Mouse (Mus musculus) E14TG2a.4 (cell line): ENCODE results near the gene Fam198b.

Experiments
- CTCF ChIP-seq: conservative IDR thresholded peaks from 2 replicates; pipeline ENCODE4 v1.5.1; 2014; ENCODE audit warnings: low read length
- NANOG ChIP-seq: IDR thresholded peaks from 2 replicates; pipeline ENCODE4 v1.6.1; 2014; ENCODE audit warnings: borderline replicate concordance, low read length, mixed read lengths
- POU5F1 ChIP-seq: IDR thresholded peaks from 2 replicates; pipeline ENCODE4 v1.6.1; 2014; ENCODE audit warnings: low read length, borderline replicate concordance

DNA sequence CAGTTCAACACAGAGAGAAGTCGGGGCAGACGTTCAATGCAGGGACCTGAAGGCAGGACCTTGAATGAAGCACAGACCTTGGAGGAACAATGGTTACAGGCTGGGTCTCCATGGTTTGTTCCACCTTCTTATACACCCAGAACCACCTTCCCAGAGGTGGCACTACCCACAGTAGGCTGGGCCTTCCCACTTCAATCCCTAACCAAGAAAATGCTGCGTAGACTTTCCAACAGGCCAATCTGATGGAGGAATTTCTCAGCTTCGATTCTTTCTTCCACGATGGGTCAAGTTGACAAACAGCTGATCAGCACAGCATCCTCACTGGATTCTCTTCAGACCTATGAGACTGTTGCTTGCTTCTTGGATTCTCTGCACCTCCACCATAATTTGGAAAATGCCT lies 8.9 kb upstream of the Fam198b start:
- no peak for TF ChIP-seq CTCF
- TF ChIP-seq NANOG = no peak
- TF ChIP-seq POU5F1 = no peak
